Mouse (Mus musculus): Measurements from ENCODE around the gene Ipo8.

The Ipo8 gene

DNA sequence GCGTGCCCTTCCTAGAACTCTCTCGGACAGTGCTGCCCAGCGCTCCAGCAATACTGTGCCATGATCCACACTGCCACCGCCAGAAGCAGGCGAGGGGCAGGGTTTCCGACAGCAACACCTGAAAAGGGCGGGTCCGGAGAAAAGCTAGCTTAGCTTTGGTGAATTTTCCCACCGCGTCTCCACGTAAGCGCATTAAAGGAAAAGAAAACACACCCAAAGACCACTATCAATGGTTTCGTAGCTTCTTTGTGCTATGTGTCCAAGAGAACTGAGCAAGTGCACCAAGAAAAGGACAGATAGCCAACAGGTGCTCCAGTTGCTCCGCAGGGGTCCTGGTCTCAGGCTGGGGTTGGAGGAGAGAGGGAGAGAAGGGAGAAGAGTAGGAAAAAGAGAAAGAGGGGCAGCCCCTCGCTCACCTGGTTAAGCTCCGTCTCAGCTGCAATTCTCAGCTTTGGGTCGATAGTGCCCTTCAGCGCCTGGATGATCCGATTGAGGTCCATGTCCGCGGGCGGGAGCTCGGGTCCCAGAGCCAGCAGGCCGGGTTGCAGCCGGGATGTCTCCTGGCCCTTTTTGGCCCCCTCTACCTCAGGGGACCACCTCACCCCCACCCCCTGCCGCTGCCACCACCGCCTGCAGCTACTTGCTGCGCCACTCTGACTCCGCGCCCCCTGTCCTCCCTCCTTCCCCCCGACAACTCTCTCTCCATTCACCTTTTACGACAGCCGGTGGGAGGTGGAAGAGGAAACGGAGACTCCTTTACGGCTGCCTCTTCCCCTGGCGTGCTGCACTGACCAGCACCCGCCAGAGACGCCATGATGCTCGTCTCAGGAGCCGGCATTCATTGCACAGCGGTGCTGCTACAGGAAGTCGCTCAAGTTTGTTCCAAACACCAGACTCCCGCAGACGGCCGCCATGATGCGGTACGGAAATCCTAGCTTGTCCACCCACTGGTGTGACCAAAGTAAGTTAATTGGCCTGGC lies at the start of gene Ipo8:
Ipo8 (minus strand) TSS at position 720 of the 980 bp plus-strand sequence.
- in situ Hi-C loops (cut with MboI, MseI) = no loop called here

DNA sequence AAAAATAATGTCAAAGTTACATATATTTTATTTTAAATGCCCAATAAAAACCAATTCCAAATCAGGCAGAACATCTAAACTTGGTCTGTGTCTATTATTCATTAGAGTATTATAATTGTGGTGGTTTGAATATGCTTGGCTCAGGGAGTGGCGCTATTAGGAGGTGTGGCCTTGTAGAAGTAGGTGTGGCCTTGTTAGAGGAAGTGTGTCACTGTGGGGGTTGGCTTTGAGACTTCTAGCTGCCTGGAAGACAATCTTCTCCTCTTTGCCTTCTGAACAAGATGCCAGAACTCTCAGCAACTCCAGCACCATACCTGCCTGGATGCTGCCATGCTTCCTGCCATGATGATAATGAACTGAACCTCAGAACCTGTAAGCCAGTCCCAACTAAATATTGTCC lies 42.6 kb upstream of the Ipo8 start:
- in situ Hi-C loops (cut with MboI, MseI) = no loop called here

DNA sequence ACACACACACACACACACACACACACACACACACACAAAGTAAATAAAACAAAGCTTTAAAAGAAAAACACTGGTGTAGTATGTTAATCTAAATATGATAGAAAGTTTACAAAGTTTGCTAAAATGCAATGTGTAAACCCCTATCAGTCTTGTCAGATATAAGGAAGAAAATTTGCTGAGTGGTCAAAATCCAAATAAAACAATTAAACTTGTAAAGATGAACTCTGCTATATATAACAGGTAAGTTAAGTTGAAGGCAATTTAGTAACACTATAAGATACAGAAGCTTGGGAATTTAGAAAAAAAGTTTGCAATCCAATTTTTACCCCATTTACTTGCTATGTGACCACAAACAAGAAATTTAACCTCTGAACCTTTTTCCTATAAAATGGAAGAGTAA lies 14.4 kb upstream of the Ipo8 start:
- in situ Hi-C loops (cut with MboI, MseI) = no loop called here

DNA sequence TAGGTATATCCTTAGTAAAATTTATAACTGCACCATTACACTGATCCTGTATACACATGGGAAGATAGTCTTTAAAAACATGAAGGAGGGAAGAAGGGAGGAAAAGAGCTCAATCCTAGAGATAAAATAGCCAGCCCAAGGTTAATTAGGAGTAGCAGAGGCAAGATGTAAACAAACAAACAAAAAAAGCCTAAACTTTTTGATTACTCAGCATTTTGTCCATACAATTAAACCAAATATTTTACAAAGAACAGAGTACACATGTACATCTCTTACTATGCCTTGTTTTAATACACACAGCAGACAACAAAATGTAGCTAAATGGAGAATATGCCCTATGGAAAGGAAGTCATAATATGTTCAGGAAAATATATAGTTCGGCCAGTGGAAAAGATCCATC lies 10.5 kb upstream of the Ipo8 start:
- in situ Hi-C loops (cut with MboI, MseI) = no loop called here

DNA sequence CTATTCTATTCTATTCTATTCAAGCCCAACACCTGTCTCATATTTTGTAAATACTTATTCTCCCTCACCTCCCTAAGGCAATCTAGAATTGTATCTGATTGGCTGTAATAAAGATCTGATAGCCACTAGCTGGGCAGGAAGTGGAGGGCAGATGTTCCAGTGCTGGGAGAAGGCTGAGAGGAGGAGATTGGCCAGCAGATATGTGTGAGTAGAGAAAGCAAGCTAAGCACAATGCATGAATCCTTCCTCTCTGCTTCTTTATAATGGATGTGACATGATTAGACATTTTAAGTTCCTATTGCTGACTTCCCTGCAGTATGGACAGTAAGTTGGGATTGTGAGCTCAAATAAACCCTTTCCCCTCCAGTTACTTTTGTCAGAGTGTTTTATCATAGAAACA lies 7.2 kb upstream of the Ipo8 start:
- in situ Hi-C loops (cut with MboI, MseI) = no loop called here

DNA sequence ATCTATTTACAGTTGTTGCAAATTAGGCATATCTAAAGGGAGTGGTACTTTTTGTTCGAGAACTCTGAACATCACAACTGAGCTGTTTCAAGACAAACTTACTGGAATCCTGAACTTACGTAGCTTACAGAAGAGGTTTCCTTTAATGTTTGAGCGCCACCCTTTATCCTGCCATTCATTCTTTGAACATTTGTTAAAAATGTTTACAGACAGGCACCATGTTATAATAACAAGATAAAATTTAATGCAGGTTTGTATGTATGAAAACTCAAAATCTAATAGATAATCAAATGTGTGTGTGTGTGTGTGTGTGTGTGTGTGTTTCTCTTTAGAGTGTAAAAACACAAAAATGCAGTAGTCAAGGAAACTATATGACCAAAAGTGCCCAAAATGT lies 458 bp upstream of the Ipo8 start:
- in situ Hi-C loops (cut with MboI, MseI) = no loop called here

DNA sequence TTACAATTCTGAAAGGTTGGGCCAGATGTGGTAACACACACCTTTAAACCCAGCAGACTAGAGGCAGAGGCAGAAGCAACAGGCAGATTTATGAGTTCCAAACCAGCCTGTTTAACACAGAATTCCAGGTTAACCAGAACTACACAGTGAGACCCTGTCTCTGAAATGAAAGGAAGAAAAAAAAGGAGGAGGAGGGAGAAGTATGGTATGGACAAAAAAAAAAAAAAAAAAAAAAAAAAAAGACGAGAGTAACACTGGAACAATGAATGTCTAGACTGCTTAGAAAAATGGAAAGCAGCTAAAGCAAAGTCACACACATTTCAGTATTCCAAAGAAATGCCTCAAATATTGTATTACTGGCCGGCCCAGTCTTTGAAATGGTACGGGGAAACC lies 916 bp downstream of the Ipo8 start:
- in situ Hi-C loops (cut with MboI, MseI) = no loop called here

DNA sequence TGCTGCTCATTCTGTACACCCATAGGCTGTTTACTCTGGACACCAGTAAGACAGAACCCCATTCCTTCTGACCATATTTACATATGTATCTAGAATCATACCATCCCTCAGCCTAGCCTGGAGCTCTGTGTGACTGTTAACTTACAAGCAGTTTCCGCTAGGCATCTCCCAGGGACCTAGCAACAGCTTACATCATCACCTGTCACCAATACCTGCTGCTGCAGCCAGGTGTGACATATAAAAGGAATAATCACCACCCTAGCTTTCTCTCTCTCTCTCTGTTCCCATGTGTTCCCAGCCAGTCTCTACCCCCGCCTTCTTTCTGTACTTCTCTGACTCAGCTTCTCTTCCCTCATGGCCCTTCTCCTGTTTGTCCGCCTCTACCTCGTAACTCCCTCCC lies 5.1 kb downstream of the Ipo8 start:
- in situ Hi-C loops (cut with MboI, MseI) = no loop called here

DNA sequence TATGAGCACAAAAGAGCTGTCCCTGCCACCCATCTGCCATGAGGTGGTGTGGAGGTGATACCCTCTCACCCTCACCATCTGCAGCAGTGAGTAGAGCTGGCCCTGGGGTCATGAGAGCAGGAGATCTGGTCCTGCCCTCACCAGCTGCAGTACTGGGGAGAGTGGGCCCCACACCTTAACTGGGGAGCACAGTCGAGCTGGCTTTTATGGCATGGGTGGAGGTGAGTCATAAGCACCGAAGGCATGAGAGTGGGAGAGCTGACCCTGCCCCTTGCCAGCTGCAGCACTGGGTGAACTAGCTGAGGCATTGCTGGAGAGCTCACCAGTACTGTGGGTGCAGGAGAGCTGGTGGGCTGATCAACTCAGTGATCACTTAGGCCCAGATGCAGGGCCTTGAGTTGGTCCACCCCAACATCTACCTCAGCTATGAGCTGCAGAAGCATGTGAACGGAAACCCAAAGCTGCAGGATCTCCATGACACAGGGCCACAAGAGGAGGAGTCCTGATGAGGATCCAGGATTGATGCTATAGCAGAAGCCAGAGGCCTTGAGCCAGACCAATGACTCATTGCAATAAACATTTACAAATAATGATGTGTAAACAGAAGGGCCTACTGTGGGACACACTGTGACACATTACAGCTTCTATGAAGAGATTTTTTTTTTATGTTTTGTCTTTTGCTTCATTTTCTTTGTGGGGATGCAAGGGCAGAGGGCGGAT lies 12.5 kb downstream of the Ipo8 start:
- in situ Hi-C loops (cut with MboI, MseI) = no loop called here

DNA sequence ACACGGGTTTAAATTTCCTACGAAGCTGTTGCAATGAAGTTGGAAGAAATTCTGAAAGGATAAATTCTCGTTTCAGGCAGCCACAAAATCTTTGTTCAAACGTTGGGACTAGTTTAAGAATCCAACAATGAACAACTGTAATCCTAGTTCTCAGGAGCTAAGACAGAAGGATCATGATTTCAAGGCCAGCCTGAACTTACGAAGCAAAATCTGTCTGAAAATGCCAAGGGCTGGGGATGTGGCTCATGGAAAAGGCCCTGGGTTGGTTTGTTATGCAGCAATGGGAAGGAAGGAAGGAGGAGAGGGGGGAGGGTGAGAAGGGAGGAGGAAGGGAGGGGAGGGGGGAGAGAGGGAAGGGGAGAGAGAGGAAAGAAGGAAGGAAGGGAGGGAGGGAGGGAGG lies 14.5 kb downstream of the Ipo8 start:
- in situ Hi-C loops (cut with MboI, MseI) = no loop called here

DNA sequence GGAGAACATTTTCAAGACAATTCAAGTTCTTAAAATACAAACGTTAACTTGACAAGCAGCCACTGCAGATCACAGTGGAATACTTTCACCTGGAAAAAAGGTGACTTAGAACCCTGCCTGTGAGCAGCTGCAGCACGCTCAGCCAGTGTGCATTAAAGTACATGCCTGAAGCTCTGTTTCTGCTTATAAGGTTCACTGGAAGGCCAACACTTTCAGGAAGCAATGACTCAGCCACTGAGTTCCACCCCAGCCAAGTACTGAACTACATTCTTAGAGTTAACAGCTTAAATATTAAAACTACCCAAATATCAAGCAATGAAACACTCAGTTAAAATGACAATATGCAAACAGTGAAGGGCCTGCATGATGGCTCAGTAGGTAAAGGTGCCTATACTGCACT lies 20.1 kb downstream of the Ipo8 start:
- in situ Hi-C loops (cut with MboI, MseI) = no loop called here

DNA sequence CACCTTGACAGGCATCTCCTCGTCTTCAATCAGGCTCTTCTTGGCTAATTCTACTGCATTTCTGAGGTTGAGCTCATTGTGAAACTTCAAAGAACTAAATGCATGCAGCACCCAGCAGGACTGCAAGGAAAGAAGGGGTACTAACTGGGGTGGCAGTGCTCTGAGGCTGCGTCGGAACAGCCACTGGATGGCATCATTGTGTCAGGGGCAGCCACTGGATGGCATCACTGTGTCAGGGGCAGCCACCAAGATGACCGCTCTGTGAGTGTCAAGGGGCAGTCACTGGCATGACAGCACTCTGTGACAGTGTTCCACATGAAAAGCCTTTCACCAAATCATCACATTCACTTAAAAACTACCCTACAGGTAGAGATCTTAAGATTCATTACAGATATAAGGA lies 31.5 kb downstream of the Ipo8 start:
- in situ Hi-C loops (cut with MboI, MseI) = no loop called here

DNA sequence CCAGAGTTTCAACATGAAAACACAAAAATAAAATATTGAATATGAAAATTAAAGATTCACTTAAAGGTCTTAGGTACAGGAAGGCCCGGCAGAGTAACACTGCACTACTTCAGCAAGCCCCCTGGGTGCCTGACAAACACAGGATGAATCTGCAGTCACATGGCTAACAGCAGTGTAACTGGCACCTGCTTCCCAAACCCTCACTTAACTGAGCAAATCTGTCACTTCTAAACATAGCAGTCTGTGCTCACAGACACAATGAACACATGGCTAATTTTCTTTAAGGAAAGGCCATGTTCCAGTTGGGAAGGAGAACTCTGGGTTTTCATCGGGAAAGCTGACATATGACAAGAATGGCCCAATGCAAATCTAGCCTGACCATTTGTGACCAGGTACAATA lies 36.1 kb downstream of the Ipo8 start:
- in situ Hi-C loops (cut with MboI, MseI) = no loop called here

DNA sequence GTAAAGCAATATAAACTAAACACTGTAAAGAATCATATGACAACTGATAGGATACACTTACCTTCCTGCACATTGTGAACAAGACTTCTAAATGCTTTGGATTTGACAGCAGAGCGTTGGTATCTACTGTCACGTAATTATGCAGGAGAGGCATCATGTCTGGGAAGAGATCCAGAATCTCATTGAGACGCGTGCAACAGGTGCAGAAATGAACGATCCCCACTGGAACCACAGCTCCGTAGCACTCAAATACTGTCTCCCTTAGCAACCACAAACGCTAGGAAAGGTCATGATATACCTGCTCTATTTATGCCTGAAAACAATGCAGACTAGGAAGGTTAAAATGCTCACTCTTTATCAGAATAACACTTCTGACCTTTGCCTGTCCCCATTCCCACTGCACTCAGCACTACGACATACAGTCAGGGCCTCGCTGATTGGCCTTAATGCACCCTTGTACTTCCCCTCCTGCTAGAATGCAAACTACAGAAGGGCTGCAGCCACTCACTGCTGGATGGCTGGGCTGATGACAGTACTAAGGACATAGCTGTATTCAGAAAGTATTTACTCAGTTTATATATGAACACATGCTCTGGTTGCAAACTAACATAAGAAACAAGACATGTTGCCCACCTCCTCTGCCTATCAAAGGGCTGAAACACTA lies 42.1 kb downstream of the Ipo8 start:
- in situ Hi-C loops (cut with MboI, MseI) = no loop called here

DNA sequence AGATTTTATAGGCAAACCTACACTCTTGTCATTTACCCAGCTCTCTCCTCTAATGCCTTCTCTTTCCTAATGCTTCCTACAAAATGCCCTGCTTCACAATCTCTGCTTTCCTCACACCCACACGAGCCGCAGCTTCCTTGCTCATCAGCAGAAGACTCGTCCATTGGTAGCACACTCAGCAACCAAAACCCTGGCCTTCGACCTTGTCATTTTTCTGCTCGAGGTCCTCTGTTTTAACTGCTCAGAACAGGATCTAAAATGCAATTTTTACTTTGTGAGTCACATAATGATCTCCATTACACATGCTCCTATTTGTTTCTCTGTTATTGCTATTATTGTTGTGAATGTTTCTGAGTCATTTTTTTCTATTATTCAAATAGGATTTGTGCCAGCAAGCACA lies 45.1 kb downstream of the Ipo8 start:
- in situ Hi-C loops (cut with MboI, MseI) = no loop called here

DNA sequence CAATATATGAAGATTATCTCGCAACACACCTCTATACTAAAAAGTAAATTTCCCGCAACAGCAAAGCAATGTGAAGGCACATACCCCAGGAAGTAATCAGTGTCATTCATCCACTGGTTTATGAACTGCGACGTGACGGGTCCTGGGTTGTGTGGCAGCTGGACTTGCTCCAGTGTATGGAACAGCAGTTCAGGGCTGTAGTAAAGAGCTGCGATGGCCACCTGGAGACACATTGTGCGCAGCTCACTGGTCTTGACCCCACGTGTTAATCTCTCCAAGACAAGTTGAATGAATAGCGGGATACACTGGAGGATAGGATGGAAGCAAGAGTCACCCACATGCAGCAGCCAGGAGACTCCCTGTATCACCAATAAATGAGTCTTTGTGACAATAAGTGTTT lies 46.8 kb downstream of the Ipo8 start:
- in situ Hi-C loops (cut with MboI, MseI) = no loop called here

DNA sequence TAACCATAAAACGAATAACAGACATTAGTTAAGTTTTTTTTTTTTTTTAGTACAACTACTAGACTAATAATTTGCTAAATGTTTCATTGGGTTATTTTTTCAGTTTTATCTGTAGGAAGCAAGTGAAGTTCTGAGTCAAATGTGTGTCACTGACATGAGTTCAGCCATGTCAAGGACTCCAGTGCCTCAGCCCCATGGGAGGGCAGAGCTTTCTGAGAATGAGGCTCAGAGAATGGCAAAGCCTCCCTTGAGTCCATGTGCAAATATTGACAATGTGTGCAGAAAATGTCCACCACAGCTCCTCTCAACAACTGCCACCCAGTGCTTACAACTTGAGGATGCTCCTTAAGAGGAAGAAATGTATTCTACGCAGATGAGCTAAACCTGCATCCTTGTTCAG lies 55.0 kb downstream of the Ipo8 start:
- in situ Hi-C loops (cut with MboI, MseI) = no loop called here

DNA sequence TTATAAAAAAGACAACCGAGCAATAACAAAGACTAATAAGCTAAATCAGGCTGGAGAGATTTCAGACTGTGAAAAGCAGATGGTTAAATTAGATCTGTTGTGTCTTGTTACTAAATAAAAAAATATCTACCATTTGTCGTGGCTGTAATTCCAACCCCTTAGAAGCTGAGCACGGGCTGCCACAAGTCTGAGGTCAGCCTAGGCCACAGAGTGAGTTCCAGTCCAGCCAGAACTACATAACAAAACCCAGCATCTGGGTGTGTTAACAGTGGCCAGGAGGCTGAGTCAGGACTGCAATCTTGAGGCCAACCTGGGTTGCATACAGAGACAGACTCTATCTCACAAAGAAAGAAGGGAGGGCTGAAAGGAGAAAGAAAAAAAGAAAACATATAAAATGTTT lies 59.8 kb downstream of the Ipo8 start:
- in situ Hi-C loops (cut with MboI, MseI) = no loop called here

DNA sequence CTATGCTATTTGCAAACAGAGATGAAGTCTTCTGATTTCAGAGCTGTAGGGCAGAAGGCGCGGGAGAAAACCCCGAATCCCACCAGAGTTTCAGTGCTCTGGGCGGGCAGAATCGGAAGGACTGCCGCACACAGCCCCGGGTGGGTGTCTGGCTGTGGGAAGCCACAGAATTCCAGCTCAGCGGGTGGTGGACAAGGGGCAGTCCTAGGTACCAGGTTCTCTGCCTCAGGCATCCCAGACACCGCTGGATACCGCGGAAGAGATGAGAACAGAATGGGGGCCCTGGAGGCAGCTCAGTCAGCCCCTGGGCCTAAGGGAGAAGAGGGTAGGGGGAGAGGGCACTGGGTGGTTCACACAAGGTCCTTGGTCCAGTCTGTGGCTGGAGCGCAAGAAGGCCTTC lies 62.8 kb downstream of the Ipo8 start:
- in situ Hi-C loops (cut with MboI, MseI) = no loop called here

DNA sequence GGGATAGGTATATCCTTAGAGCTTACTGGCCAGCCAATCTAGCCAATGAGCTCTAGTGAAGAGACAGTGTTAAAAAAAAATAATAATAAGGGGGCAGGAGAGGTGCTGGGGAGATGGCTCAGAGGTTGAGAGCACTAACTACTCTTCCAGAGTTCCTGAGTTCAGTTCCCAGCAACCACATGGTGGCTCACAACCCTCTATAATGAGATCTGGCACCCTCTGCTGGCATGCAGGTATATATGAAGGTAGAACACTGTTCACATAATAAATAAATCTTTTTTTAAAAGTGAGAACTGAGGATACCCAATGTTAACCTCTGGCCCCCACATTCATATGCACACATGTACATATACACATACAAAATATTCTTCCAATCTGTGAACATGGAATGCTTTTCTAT lies 64.0 kb downstream of the Ipo8 start:
- in situ Hi-C loops (cut with MboI, MseI) = no loop called here

DNA sequence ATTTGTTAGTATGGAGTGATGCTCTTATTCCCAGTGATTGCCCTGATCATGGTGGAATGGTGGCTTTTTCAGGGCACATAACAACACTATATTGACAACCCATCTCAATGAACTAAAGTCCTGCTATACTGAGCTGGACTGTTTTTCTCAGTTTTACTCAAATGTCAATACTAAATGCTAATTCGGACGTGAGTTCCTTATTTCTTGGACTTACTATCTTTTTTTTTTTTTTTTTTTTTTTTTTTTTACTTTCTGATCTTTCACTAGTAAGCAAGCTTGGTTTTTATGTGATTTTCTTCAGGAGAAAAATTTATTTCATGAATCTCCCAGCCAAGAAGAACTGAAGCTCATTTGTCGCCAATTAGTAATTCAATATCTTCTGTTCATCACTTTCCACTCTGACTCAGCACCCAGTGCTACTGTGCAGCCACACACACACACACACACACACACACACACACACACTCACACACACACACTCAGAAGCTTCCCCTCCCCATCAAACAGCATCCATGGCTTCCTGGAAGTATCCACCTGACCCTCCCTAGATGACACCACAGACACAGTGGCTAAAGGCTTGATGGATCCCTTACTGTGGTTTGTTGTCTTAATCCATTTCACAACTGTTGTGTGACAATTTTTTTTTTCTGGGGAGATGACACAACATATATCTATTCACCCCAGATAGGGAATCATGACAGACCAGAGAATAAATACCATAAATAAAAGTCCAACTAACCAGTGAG lies 69.1 kb downstream of the Ipo8 start:
- in situ Hi-C loops (cut with MboI, MseI) = loop anchor here in 1 of 2 experiments (5.0 kb wide), 1 partner anchor 150 kb away; no protein-coding TSS in a partner anchor

DNA sequence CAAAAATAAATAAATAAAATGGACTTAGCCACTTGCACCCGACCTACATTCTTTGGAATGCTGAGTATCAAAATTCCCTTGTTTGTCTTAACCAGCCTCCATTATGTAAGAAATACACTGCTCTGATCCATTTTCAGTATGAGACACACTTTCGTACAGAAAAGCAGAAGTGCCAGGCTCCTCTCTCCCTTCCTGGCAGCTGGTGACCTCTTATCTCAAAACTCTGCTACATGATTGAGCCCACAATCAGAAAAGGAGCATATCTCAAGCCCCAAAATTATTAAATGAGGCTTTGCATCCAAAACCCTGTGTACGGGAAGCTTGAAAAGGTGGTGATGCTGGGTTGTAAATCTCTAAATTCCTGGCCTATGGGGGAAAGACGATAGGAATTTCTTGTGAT lies 69.8 kb downstream of the Ipo8 start:
- in situ Hi-C loops (cut with MboI, MseI) = loop anchor here in 1 of 2 experiments (5.0 kb wide), 1 partner anchor 151 kb away; no protein-coding TSS in a partner anchor

Data from T-helper 17 cell (primary cell).